10 mouse cellular contexts compared by ENCODE assay signal in the genomic region with DNA sequence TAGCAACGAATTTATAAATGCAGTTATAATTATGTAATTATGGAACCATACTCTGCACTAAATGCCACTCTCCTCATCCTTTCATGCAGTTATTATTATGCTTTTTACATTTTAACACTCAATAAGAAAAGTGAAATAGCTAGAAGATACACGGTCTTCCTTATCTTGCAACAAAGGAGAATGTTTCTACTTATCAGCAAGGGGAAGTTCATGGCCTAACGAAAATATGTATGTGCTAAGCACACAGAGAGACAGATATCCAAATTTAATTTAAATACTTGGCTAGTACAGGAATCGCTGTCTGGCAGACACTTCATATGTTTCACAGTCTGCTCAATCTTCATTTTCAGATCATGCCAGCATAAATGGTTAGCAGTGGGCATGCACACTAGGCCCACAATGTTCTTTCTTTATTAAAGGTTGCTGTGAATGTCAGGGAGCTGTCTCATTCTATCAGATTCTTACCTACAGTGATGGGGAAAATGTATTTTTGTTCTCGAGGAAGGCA.
"Had no signal": no experiment of that assay in that cellular context is flagged by ENCODE, and none has a peak within 500 bp of the region (broad histone marks: within the 10 kb centered on the region; RNA-seq: fewer than 3 reads in every experiment).

No protein-coding gene starts in this region.

- H3K27ac ChIP-seq: limb, embryonic 15.5 days; liver, embryonic 12.5 days; lung, embryonic 15.5 days; midbrain, embryonic 12.5 days; stomach, embryonic 15.5 days had no signal

- H3K36me3 ChIP-seq: limb, embryonic 15.5 days; liver, embryonic 12.5 days; lung, embryonic 15.5 days; midbrain, embryonic 12.5 days; stomach, embryonic 15.5 days had no signal

- H3K27me3 ChIP-seq: limb, embryonic 15.5 days; liver, embryonic 12.5 days; lung, embryonic 15.5 days; midbrain, embryonic 12.5 days; stomach, embryonic 15.5 days had no signal

- ATAC-seq: liver, embryonic 12.5 days had no signal

- DNase-seq: kidney, adult 18-20 months; kidney, postnatal 10 days; kidney, postnatal 4 days; lung, postnatal 14 days; right cerebral cortex, postnatal 14 days had no signal

- H3K4me2 ChIP-seq: limb, embryonic 15.5 days; liver, embryonic 12.5 days; lung, embryonic 15.5 days; midbrain, embryonic 12.5 days; stomach, embryonic 15.5 days had no signal

- H3K9me3 ChIP-seq: limb, embryonic 15.5 days; liver, embryonic 12.5 days; lung, embryonic 15.5 days; midbrain, embryonic 12.5 days; stomach, embryonic 15.5 days had no signal

- H3K4me3 ChIP-seq: limb, embryonic 15.5 days; liver, embryonic 12.5 days; lung, embryonic 15.5 days; midbrain, embryonic 12.5 days; stomach, embryonic 15.5 days had no signal

- H3K4me1 ChIP-seq: limb, embryonic 15.5 days; liver, embryonic 12.5 days; lung, embryonic 15.5 days; midbrain, embryonic 12.5 days; stomach, embryonic 15.5 days had no signal

- H3K9ac ChIP-seq: limb, embryonic 15.5 days; liver, embryonic 12.5 days; lung, embryonic 15.5 days; midbrain, embryonic 12.5 days; stomach, embryonic 15.5 days had no signal
